Mouse (Mus musculus): ENCODE measurements around the gene Gm12253.

Gene Gm12253

DNA sequence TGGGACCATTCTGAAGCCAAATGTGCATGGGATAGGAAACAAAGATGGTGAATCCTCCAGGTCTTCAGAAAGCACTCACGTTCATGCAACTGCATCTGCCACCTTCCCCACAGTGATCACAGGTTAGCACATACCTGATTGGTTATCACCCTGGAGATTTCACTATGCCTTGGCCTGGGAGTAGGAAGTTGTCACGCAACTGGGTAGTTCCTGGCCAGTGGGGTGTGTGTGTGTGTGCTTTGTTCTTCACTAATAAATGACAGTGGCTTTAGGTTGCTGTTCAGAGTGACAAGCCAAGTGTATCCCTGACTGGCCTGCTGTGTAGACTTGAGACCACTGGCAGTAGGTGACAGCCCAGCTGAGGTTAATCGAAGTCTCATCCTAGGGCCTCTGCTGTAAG is at the start of gene Gm12253:
Gene Gm12253 (plus strand): TSS at position 301 of the 400 bp plus-strand sequence.
- no peak for DNase-seq

DNA sequence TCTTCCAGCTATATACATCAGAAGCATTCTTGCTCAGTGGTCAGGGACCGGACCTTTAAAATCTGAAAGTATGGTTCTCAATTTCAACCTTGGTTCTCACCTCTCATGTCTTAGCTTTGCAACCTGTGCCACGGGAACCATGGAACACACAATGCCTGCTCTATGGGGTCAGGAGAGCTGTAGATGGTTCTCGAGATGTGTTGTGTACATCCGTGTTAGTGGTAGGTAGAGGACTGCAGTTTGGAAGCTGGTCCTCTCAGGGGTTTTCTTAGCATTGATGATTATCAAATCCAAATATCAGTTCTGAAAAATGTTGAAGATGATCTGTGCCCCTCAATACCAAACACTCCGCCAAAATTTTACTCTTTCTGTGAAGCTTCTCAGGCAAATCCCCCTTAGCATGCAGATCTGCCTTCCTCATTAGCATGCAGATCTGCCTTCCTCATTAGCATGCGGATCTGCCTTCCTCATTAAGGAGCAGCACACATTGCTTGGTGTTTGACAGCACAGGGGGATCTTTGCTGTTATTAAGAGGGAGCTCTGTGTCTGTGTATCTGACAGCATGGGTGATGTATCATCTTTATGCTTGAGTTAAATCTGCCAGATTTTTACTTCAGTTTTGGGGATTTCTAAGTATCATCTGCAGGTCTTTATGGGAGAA is 32.2 kb upstream of the Gm12253 start:
- DNase-seq = no peak

GRCm38 (mm10) chr11:58400655-58401054 is 31.7 kb upstream of the Gm12253 start:
- DNase-seq = no peak

GRCm38 (mm10) chr11:58408066-58408465 is 24.3 kb upstream of the Gm12253 start:
- DNase-seq = peak; percentile 66 to 74

DNA sequence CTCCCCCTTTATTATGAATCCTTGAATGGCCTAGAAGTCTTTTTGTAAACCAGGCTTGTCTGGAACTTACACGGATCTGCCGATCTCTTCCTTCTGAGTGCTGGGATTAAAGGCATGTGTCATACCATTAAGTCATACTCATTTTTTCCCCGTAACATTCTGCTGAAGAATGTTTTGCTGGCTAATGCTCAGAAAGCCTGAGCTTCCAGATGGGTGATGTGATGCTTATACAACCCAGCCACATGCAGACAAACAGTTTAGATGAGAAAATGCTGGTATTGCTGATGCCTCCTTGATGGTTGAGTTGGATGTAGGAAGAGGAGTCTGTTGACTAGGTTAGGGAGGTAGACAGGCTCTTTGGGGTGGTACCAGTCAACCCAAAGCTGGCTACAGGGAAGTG is 14.0 kb upstream of the Gm12253 start:
- DNase-seq = no peak

DNA sequence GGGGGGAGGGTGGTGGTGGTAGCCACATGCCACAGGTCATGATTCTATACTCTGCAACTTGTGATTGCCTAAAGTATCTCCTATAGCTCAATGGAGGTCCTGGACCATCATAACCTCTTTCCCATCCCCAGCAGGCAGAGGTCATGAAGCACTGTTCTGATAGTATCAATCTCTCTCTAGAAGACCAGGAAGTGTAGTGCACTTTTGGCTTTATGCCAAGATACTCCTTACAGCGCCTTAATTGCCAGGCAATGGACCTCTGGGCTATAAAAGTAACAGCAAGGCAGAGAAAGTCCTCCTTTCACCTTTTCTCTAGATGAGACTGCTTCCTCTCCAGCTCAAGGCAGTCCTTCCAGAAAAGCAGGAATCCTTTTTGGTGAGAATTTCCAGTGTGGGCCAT is 11.5 kb upstream of the Gm12253 start, which contains the start of gene 1810065E05Rik:
Gene 1810065E05Rik (plus strand): TSS at position 297 of the 400 bp plus-strand sequence.
- DNase-seq = no peak

DNA sequence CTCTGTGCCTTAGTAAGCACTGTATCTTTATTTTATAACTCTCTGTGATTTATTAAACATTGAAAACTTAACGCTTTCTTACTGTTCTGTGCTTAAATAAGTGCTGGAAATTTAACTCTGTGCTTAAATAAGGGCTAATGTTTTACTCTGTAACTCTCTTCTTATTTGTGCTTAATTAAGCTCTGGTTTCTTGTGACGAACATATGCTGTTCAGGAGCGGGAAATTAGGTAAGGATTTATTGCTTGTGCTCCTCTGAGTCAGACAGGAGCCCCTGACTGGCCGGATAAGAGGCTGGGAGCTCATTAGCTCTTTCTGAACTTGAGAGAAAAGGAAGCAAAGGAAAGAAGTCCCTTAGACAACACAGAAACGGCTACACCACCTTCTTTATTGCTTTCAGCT is 5.5 kb downstream of the Gm12253 start:
- no peak for DNase-seq

GRCm38 (mm10) chr11:58452759-58453158 is 20.4 kb downstream of the Gm12253 start, which contains the start of gene Lypd9:
Gene Lypd9, minus strand, starts transcription at chr11:58452923.
- DNase-seq = no peak

DNA sequence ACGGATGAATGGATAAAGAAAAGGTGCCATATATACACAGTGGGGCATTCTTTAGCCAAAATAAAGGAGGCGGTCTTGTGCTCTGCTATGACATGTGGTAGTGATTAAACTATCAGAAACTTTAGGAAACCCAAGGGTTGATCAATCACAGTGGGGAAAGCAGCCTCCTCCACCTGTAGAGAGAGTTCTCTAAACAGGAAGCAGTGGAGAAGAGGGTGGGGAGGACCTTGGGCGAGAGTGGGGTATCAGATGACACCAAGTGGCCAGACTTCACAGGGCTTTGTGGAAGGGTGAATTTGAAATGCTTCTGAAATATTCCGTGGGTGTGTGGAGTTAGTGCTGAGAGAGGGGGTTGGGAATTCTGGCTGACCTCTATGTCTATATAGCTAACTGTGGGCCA is 21.2 kb downstream of the Gm12253 start:
- DNase-seq = no peak

DNA sequence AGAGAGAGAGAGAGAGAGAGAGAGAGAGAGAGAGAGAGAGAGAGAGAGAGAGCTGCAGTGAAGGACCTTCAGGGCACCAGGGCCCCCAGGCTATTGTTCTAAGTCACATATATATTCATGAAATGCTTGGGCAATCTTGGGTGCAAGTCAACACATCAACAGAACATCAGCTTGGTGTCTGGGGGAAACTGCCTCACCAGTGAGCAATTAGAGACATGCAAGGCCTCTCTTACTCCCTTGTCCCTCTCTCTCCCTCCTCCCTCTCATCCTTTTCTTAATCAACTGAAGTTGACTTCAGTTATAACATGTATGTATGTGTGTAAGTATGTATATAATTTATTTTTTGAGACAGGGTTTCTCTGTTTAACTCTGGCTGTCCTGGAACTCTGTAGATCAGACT is 29.8 kb downstream of the Gm12253 start, which contains the start of gene Olfr30:
Gene Olfr30 (minus strand): TSS at position 101 of the 400 bp plus-strand sequence.
- DNase-seq = no peak
